Mouse (Mus musculus) cortical plate, adult 2 months (tissue): ENCODE data around the gene Rps3a1.

Experiments
- CTCF ChIP-seq: fragments of 200-500 bp; IDR thresholded peaks from 2 replicates; pipeline ENCODE4 v1.5.1; 2011; ENCODE audit warnings: mild to moderate bottlenecking, control low read depth, low read length; ENCODE audit not compliant: insufficient read depth; ENCODE audit errors: extremely low read depth
- POLR2A ChIP-seq: fragments of 200-500 bp; IDR thresholded peaks from 2 replicates; pipeline ENCODE4 v1.6.1; 2011; ENCODE audit warnings: mild to moderate bottlenecking, low read length, control low read depth; ENCODE audit not compliant: insufficient read depth; ENCODE audit errors: extremely low read depth

DNA sequence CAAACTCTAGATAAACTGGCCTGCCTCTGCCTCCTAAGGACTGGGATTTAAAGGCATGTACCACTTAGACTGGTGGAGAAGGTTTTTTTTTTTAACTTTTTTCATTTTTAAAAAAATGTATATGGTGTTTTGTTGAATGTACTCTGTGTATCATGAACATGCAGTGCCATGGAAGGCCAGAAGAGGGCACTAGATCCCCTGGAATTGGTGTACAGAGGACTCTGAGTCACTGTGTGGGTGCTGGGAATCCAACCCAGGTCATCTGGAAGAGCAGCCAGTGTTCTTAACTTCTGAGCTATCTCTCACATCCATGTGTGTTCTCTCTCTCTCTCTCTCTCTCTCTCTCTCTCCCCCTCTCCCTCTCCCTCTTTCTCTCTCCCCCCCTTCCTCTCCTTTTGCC, 20.3 kb downstream of the Rps3a1 start:
- TF ChIP-seq CTCF, result no peak
- TF ChIP-seq POLR2A, result no peak
